Mouse (Mus musculus) midbrain, postnatal 0 days (tissue): ENCODE data around the gene Ina. TPM values are rescaled to one million over a fixed set of nuclear protein-coding genes. Genes with fewer than 3 reads are reported as not detected.
"Not testable (repeated sequence)": the region's sequence is repeated elsewhere in the genome, so short reads cannot be mapped to it uniquely, and the experiment has no call there.

Source experiments
- ATAC-seq: fragments of 200-750 bp; cut with Nextera tagmentation; 2 replicates; pipeline ENCODE4 v1.8.0; 2017; ENCODE audit warnings: moderate number of reproducible peaks, mild to moderate bottlenecking, moderate TSS enrichment, moderate library complexity; ENCODE audit not compliant: low FRiP score
- DNase-seq: peaks from one replicate; pipeline ENCODE4 v3.0.0-alpha.2; 2015; ENCODE audit warnings: low spot score
- H3K27ac ChIP-seq: fragments of 300-500 bp; sonication (generic); 2 replicates; pipeline ENCODE4 v1.5.1; 2014; ENCODE audit warnings: low read depth, mild to moderate bottlenecking, low read length, mixed read lengths
- H3K27me3 ChIP-seq: fragments of 300-500 bp; sonication (generic); 2 replicates; pipeline ENCODE4 v1.6.1; 2014; ENCODE audit warnings: low read length, control low read depth, mixed read lengths; ENCODE audit not compliant: insufficient read depth
- H3K36me3 ChIP-seq: fragments of 300-500 bp; sonication (generic); 2 replicates; pipeline ENCODE4 v1.6.1; 2014; ENCODE audit warnings: low read length, control low read depth, mixed read lengths; ENCODE audit not compliant: insufficient read depth
- H3K4me1 ChIP-seq: fragments of 300-500 bp; sonication (generic); 2 replicates; pipeline ENCODE4 v1.6.1; 2014; ENCODE audit warnings: mild to moderate bottlenecking, control low read depth, antibody characterized with exemption, low read length, mixed read lengths; ENCODE audit not compliant: insufficient read depth
- H3K4me2 ChIP-seq: fragments of 300-500 bp; sonication (generic); 2 replicates; pipeline ENCODE4 v1.6.1; 2014; ENCODE audit warnings: low read depth, mild to moderate bottlenecking, low read length, mixed read lengths; ENCODE audit not compliant: poor library complexity, severe bottlenecking
- H3K4me3 ChIP-seq: fragments of 300-500 bp; sonication (generic); 2 replicates; pipeline ENCODE4 v1.5.1; 2014; ENCODE audit warnings: low read depth, mild to moderate bottlenecking, low read length, moderate library complexity
- H3K9ac ChIP-seq: fragments of 300-500 bp; sonication (generic); replicated peaks from 2 replicates; pipeline ENCODE4 v1.6.1; 2014; ENCODE audit warnings: mild to moderate bottlenecking, low read length, moderate library complexity, mixed read lengths; ENCODE audit not compliant: poor library complexity, severe bottlenecking
- H3K9me3 ChIP-seq: fragments of 300-500 bp; sonication (generic); 2 replicates; pipeline ENCODE4 v1.6.1; 2016; ENCODE audit warnings: low read length, control low read depth
- CTCF ChIP-seq: IDR thresholded peaks from 2 replicates; pipeline ENCODE4 v1.5.1; 2016; ENCODE audit warnings: antibody characterized with exemption, mild to moderate bottlenecking
- WGBS: fragments of 180-500 bp; shearing (Covaris S2); extraction: QIAGEN DNeasy Blood & Tissue Kit; methylation state at CpG from one replicate; pipeline ENCODE4 v1.1.7; 2014; 5-methylcytosine and 5-hydroxymethylcytosine counted together
- polyA plus RNA-seq: library from polyadenylated mRNA; unstranded; fragments of >200 nt; fragmentation: Nextera tagmentation; extraction: Ambion mirVana; gene quantifications from 2 replicates; pipeline ENCODE4 v1.2.1, GENCODE M21; 2015
- total RNA-seq: library from RNA; depleted of rRNA; stranded (reverse); fragments of >200 nt; gene quantifications from 2 replicates; pipeline ENCODE4 v1.2.3, GENCODE M21; 2014

Gene Ina
- total and polyA plus RNA-seq, 2 experiments from 2014 or later = 229 to 310 TPM

DNA sequence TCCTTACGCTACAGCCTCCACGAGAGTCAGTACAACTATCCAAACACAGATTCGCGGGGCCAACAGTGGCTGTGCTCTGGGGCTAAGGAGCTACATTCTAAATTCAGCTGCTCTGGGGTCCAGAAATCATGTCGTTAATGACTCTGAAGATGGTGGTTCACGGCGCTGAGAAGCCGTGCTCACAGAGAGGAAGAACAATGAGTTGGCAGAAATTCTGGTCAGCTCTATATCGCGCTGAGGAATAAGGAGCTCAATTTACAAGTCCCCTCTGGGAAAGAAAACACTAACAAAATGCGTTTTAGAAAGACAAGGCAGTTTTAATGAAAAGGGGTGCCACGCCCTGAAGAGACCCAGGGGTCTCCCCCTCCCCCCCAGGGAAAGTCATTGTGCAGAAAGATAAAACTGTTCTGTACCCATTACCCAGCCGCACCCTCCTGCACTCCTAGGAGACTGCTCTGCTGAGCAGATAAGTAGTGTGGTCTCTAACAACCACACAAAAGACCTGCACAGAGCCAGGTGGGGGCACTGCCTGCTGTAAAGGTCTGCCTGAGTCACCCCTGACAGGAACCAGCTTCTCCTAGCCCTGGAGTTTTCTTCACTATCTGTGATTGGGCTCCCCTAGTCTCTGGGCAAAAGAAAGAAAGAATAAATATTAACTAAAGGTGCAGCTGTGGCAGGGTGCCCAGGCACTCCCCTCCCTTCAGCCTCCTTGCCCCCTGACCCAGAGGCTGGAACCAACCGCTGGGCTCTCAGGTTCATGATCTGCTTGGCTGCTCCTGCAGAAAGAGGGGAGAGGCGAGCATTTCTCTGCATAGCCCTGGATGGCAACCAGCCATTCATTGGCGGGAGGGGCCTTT, 26.0 kb upstream of the Ina start:
- H3K4me1 ChIP-seq = 0 out of 2 replicates have a peak, but pooled peaks cover 4% of the 10 kb centered on the region
- H3K4me2 ChIP-seq = no peak overlapping the region
- 50% methylated on average over 16 of the region's 16 CpGs for WGBS
- TF ChIP-seq CTCF = no peak
- no peaks in the 10 kb centered on the region for H3K36me3 ChIP-seq
- no peaks in the 10 kb centered on the region for H3K27me3 ChIP-seq
- no peaks in the 10 kb centered on the region for H3K9me3 ChIP-seq
- H3K9ac ChIP-seq = no peak overlapping the region
- ATAC-seq = no peak
- H3K27ac ChIP-seq = no peak overlapping the region
- no peak overlapping the region for H3K4me3 ChIP-seq
- no peak for DNase-seq

GRCm38 (mm10) chr19:46989479-46990152, 24.9 kb upstream of the Ina start:
- Histone ChIP-seq H3K4me3 (no peak overlapping the region), H3K4me1 (no peaks in the 10 kb centered on the region), H3K9me3 (no peaks in the 10 kb centered on the region), H3K36me3 (no peaks in the 10 kb centered on the region), H3K4me2 (no peak overlapping the region), H3K9ac (no peak overlapping the region), H3K27me3 (no peaks in the 10 kb centered on the region), H3K27ac (no peak overlapping the region)
- DNase-seq = no peak
- ATAC-seq = no peak
- no peak for TF ChIP-seq CTCF
- WGBS = 77% methylated on average over 20 of the region's 20 CpGs

DNA sequence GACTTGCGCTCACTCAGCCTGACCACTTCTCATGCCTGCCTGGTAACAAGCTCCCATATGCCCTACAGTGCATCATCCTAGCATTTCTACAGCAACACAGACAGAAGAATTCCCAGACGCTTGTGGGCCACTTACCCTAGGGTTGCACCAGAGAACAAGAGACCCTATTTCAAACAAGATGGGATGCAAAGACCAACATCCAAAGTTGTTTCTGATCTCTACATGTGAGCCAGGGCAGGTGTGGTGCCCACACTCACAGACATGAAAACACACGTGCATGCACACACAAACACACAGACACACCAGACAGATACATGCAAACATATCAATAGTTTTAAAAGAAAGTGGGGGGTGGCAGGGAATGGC, 24.4 kb upstream of the Ina start:
- H3K9me3 ChIP-seq = no peaks in the 10 kb centered on the region
- no peak overlapping the region for H3K27ac ChIP-seq
- H3K4me1 ChIP-seq = no peaks in the 10 kb centered on the region
- no peaks in the 10 kb centered on the region for H3K36me3 ChIP-seq
- no peak for DNase-seq
- no peak overlapping the region for H3K4me3 ChIP-seq
- WGBS = 81% methylated on average over 3 of the region's 3 CpGs
- no peaks in the 10 kb centered on the region for H3K27me3 ChIP-seq
- no peak overlapping the region for H3K9ac ChIP-seq
- H3K4me2 ChIP-seq = no peak overlapping the region
- no peak for TF ChIP-seq CTCF
- no peak for ATAC-seq

DNA sequence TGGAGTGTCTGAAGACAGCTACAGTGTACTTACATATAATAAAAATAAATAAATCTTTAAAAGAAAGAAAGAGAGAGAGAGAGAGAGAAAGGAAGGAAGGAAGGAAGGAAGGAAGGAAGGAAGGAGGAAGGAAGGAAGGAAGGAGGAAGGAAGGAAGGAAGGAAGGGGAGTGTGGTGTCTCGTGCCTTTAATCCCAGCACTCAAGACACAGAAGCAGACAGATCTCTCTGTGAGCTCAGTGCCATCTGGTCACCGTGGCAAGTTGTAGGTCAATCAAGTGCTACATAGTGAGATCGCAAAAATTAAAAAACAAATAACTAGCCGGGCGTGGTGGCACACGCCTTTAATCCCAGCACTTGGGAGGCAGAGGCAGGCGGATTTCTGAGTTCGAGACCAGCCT, 23.9 kb upstream of the Ina start:
- ATAC-seq, H3K27ac ChIP-seq, H3K9me3 ChIP-seq, H3K27me3 ChIP-seq, H3K4me3 ChIP-seq, DNase-seq, H3K4me1 ChIP-seq, H3K4me2 ChIP-seq, H3K9ac ChIP-seq, H3K36me3 ChIP-seq: not testable (repeated sequence)
- whole genome bisulfite sequencing = 75% methylated on average over 8 of the region's 8 CpGs

GRCm38 (mm10) chr19:46991145-46991544, 23.4 kb upstream of the Ina start:
- Histone ChIP-seq H3K9ac (no peak overlapping the region), H3K9me3 (no peaks in the 10 kb centered on the region), H3K4me2 (no peak overlapping the region), H3K27ac (no peak overlapping the region), H3K36me3 (no peaks in the 10 kb centered on the region), H3K4me1 (no peaks in the 10 kb centered on the region), H3K27me3 (no peaks in the 10 kb centered on the region), H3K4me3 (no peak overlapping the region)
- ATAC-seq (no peak), DNase-seq (peak; percentile 89)
- WGBS = 13% methylated on average over 5 of the region's 5 CpGs
- peak; percentile 97 for TF ChIP-seq CTCF

DNA sequence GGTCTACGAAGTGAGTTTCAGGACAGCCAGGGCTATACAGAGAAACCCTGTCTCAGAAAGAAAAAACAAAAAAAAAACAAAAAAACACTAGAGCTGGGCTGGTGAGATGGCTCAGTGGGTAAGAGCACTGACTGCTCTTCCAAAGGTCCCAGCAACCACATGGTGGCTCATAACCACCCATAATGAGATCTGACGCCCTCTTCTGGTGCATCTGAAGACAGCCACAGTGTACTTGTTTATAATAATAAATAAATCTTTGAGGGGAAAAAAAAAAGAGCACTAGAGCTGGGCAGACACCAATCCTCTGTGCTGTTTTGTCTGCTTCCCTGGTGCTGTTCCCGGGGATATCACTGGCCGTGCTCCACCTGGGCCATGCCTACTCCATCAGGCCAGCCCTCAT, 22.2 kb upstream of the Ina start:
- not testable (repeated sequence) for ATAC-seq, H3K36me3 ChIP-seq, H3K27me3 ChIP-seq, H3K27ac ChIP-seq, H3K9me3 ChIP-seq, DNase-seq, H3K9ac ChIP-seq, H3K4me3 ChIP-seq, H3K4me2 ChIP-seq, H3K4me1 ChIP-seq
- 75% methylated on average over 4 of the region's 4 CpGs for WGBS
- TF ChIP-seq CTCF = 0 out of 2 replicates have a peak, but pooled peaks have one; percentile 9
